Mouse (Mus musculus): ENCODE results near the gene Gm16867. TPM values are rescaled to one million over a fixed set of nuclear protein-coding genes. Genes with fewer than 3 reads are reported as not detected.
A peak's percentile ranks its signal among the peaks of the same experiment; 100 is the strongest.
"Not testable (repeated sequence)": the region's sequence is repeated elsewhere in the genome, so short reads cannot be mapped to it uniquely, and the experiment has no call there.

Gm16867 gene
- total RNA-seq (2015) (2.5 and 3.4 TPM in 2 replicates), total RNA-seq (2017) (1.2 and 1.6 TPM in 2 replicates)

DNA sequence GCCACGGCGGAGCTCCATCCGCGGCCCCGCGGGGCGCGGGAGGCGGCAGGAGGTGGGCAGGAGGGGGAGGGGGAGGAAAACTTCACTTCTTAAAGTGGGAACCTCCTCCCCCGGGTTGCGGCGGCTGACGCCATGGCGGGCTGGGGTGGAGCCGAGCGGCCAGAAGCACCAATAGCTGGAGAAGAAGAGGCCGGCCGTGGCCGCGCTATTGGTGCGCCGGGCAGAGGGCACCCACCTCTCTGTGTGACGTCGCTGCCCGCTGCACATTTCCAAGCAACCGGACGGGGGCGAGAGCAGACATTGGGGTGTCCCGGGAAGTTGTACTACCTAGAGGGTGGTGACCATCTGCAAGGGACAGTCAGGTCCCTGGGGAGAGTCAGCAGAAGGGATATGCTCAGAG, at the start of gene Gm16867:
Gene Gm16867, minus strand, starts transcription at position 189 of the 400 bp plus-strand sequence.
- peak; percentile 76 for ATAC-seq (ENCODE audit: poor library complexity, severe bottlenecking)

DNA sequence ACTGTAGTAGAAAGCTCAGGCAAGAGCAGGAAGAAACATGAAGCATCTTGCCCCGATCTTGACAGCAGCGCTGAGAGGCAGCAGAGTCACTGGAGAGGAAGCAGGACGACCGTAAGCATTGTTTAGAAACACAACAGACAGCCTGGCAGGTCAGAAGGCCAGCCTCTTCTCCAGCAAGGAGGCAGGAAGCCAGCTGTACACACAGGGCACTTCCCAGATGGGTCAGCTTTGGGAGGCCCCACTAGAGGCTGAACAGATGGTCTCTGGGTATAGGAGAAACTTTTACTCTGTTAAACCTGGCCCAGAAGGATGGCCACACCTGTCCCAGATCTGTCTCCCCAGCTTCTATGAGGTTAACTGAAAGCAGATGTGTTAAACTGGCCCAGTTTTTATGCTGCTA, 44.1 kb upstream of the Gm16867 start:
- ATAC-seq (ENCODE audit: poor library complexity, severe bottlenecking) = not testable (repeated sequence)

DNA sequence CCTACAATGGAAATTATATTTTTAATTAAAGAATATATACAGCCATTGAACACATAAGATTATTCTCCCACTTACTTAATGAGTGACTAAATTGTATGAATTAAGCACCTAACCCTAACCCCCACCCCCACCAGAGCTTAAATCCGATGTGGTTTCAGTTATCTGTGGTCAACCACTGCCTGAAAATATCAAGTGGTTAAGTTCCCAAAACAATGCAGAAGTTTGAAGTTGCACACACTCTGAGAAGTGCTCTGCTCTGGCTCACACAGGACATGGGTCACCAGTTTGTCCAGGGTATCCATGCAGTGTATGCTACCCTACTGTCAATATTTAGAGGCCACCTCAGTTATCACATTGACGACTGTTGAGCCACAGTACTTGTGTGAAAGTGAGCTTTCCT, 41.9 kb upstream of the Gm16867 start:
- peak; percentile 60 for ATAC-seq (ENCODE audit: poor library complexity, severe bottlenecking)

- peak; percentile 58 for ATAC-seq (ENCODE audit: poor library complexity, severe bottlenecking)
Measured at GRCm38 (mm10) chr14:69544033-69544432, 40.9 kb upstream of the Gm16867 start.

- ATAC-seq (ENCODE audit: poor library complexity, severe bottlenecking) = peak; percentile 68
Measured at GRCm38 (mm10) chr14:69542695-69543094, 39.5 kb upstream of the Gm16867 start.

- ATAC-seq (ENCODE audit: poor library complexity, severe bottlenecking) = peak; percentile 8; the same call in 1 of the 2 replicates
Measured at GRCm38 (mm10) chr14:69540113-69540512, 37.0 kb upstream of the Gm16867 start.

GRCm38 (mm10) chr14:69536539-69536938, 33.4 kb upstream of the Gm16867 start:
- peak; percentile 67 for ATAC-seq (ENCODE audit: poor library complexity, severe bottlenecking)

GRCm38 (mm10) chr14:69526202-69526601, 23.0 kb upstream of the Gm16867 start:
- ATAC-seq (ENCODE audit: poor library complexity, severe bottlenecking) = not testable (repeated sequence)

DNA sequence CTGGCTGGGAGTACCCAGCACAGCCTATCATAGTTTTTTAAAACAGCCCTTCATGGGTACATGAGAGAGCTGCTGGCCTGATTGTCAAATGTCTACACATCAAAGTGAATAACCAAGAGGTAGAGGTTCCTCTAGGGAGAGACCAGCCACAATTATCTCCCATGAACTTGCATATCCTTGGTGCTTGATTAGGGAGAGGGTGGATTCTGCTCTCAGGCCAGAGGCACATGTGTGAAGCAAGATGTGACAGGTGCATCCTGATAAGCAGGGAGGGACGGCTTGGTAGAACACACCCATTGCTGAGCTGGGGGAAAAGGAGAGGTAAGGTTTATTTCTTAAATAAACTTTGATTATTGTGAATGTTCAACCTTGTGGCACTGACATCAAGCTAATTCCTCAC, 19.8 kb upstream of the Gm16867 start:
- peak; percentile 74 for ATAC-seq (ENCODE audit: poor library complexity, severe bottlenecking)

DNA sequence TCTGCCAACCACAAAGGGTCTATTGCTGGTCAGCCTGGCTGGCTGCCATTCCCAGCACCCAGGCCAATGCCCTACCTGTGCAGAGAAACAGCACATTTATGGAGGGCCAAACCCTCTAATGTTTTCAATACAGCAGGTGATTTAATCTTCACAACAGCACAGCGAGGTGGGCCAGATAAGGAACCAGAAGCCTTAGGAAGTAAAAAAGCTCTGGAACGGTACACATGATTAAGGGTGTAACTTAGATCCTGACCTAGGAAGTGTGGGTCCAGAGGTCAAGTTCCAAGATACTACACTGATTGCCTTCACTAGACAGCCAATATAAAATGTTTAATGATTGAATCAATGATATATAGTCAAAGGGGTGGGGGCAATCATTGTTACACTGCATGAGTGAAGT, 17.6 kb upstream of the Gm16867 start:
- ATAC-seq (ENCODE audit: poor library complexity, severe bottlenecking) = not testable (repeated sequence)

DNA sequence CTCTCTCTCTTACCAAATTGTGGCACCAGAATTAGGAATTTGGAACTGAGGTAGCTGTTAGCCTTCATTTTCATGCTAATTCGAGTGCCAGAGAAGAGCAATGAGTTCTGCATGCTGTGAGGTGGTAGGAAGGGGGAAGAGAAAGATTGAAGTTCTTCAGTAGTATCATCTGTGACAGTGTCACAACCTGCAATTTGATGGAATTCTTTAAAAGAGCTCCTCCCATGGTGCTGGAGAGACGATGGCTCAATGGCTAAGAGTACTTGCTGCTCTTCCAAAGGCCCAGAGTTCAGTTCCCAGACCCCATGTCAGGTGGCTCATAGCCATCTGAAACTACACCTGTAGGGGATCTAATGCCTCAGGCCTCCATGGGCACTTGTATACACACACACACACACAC, 9.3 kb upstream of the Gm16867 start, which contains the start of gene Gm27179:
Gene Gm27179, minus strand, starts transcription at position 101 of the 400 bp plus-strand sequence.
- not testable (repeated sequence) for ATAC-seq (ENCODE audit: poor library complexity, severe bottlenecking)

GRCm38 (mm10) chr14:69507000-69507399, 3.8 kb upstream of the Gm16867 start:
- ATAC-seq (ENCODE audit: poor library complexity, severe bottlenecking) = peak; percentile 36

GRCm38 (mm10) chr14:69502440-69503150, 567 bp downstream of the Gm16867 start:
- ATAC-seq (ENCODE audit: poor library complexity, severe bottlenecking) = peak; percentile 11; the same call in 1 of the 2 replicates

DNA sequence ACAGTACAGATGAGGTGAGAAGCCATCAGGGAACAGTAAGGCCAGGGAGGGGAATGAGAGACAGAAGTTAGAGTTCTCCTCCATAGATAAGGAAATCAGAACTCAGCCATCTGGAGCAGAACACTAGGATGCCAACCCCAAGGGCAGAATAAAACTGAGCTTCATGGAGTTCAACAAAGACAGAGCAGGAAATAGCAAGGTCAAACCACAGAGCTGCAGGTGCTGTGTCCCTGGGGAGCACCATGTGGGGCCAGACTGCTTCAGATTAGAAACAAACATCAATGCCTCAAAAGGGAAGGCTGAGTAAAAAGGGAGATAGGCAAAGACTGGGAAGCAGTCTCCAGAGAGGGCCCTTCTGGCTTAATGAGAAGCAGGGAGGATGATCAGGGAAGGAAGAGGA, 6.9 kb downstream of the Gm16867 start:
- ATAC-seq (ENCODE audit: poor library complexity, severe bottlenecking) = not testable (repeated sequence)

GRCm38 (mm10) chr14:69494946-69495345, 8.2 kb downstream of the Gm16867 start:
- not testable (repeated sequence) for ATAC-seq (ENCODE audit: poor library complexity, severe bottlenecking)

- not testable (repeated sequence) for ATAC-seq (ENCODE audit: poor library complexity, severe bottlenecking)
Measured at GRCm38 (mm10) chr14:69494522-69494921, 8.6 kb downstream of the Gm16867 start.

- ATAC-seq (ENCODE audit: poor library complexity, severe bottlenecking) = not testable (repeated sequence)
Measured at GRCm38 (mm10) chr14:69488001-69488400, 15.2 kb downstream of the Gm16867 start.

- ATAC-seq (ENCODE audit: poor library complexity, severe bottlenecking) = peak; percentile 85
Measured at GRCm38 (mm10) chr14:69485466-69486135, 17.6 kb downstream of the Gm16867 start.

GRCm38 (mm10) chr14:69473941-69474646, 29.1 kb downstream of the Gm16867 start:
- ATAC-seq (ENCODE audit: poor library complexity, severe bottlenecking) = not testable (repeated sequence)

- ATAC-seq (ENCODE audit: poor library complexity, severe bottlenecking) = not testable (repeated sequence)
Measured at GRCm38 (mm10) chr14:69473322-69473721, 29.8 kb downstream of the Gm16867 start.

- peak; percentile 80 for ATAC-seq (ENCODE audit: poor library complexity, severe bottlenecking)
Measured at GRCm38 (mm10) chr14:69470122-69470708, 32.9 kb downstream of the Gm16867 start.
